Mouse (Mus musculus): ENCODE results near the gene Mast4.

GRCm38 (mm10) chr13:102988976-102989375 lies 345.3 kb downstream of the Mast4 start:
- TF ChIP-seq JUND (IDR thresholded peaks at IDR 0.05; ENCODE audit: low read depth, low read length): no peak
- no peak for TF ChIP-seq MAX (IDR thresholded peaks at IDR 0.05; ENCODE audit: low read length)
- no peak for TF ChIP-seq MYC (IDR thresholded peaks at IDR 0.05; ENCODE audit: low read depth, low read length)
- no peak for TF ChIP-seq GATA1 (IDR thresholded peaks at IDR 0.05; ENCODE audit: low read depth, low read length)
- no peak for TF ChIP-seq CHD1 (IDR thresholded peaks at IDR 0.05; ENCODE audit: low read depth, low read length)
- TF ChIP-seq POLR2A (IDR thresholded peaks at IDR 0.05; ENCODE audit: control insufficient read depth in 1 of 2, insufficient read depth in 1 of 2, low read depth in 1 of 2, low read length in 2 of 2, poor library complexity in 1 of 2): no peak
- TF ChIP-seq CTCF (IDR thresholded peaks at IDR 0.05 in 2 of 3, conservative IDR thresholded peaks at IDR 0.05 in 1 of 3; ENCODE audit: control insufficient read depth in 1 of 3, insufficient read depth in 1 of 3, low read depth in 2 of 3, low read length in 3 of 3, poor library complexity in 1 of 3, severe bottlenecking in 1 of 3): no peak
- TF ChIP-seq ZKSCAN1 (IDR thresholded peaks at IDR 0.05; ENCODE audit: low read depth, low read length): no peak
- TF ChIP-seq USF1 (IDR thresholded peaks at IDR 0.05; ENCODE audit: low read depth, low read length): no peak
- TF ChIP-seq HCFC1 (IDR thresholded peaks at IDR 0.05; ENCODE audit: low read depth, low read length): no peak
- no peak for TF ChIP-seq EP300 (IDR thresholded peaks at IDR 0.05; ENCODE audit: low read depth in 1 of 2, low read length in 2 of 2)
- TF ChIP-seq ETS1 (IDR thresholded peaks at IDR 0.05; ENCODE audit: low read depth, low read length): no peak
- no peak for TF ChIP-seq UBTF (IDR thresholded peaks at IDR 0.05; ENCODE audit: borderline replicate concordance, insufficient read depth, low read depth, low read length)
- TF ChIP-seq TCF12 (IDR thresholded peaks at IDR 0.05; ENCODE audit: low read depth, low read length): no peak

All from MEL (cell line).